Mouse (Mus musculus): Measurements from ENCODE around the gene Cep164. TPM values are rescaled to one million over a fixed set of nuclear protein-coding genes. Genes with fewer than 3 reads are reported as not detected.
"Not testable (repeated sequence)": the region's sequence is repeated elsewhere in the genome, so short reads cannot be mapped to it uniquely, and the experiment has no call there.

Cep164 gene
- polyA plus RNA-seq, 1 experiment from 2014 or later = 12.4 TPM

DNA sequence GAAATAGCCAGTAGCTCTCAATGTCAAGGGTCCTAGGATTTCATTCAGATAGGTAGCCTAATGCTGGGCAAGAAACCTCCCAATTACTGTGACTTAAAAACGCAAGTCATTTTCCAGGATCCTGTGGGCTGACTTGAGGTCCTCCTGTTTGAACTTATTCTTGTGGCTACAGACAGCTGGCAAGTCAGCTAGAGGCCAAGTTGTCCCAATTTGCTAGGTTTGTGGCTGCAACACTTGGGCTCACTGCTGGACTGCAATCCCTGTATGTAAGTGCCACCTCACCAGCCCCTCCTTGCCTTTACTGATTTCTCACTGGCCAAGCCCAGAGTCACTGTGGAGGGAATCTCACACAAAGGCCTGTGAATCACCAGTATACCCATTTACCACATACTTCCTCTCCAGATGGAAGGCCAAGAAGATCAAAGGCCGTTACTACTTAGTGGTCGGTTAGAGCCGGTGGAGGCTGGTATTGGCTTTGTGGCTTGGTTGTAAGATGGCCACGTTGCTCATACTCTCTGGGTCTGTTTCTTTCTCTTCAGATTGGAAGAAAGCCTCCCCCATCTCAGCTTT is 18.5 kb upstream of the Cep164 start:
- no peak overlapping the region for H3K27ac ChIP-seq (ENCODE audit: low read depth, low read length)
- H3K36me3 ChIP-seq (ENCODE audit: control insufficient read depth, insufficient read depth) = no peaks in the 10 kb centered on the region
- no peak overlapping the region for H3K4me3 ChIP-seq (ENCODE audit: low read depth, low read length)
- H3K9me3 ChIP-seq (ENCODE audit: control insufficient read depth) = no peaks in the 10 kb centered on the region
- 77% methylated on average over 5 of the region's 5 CpGs for WGBS
- H3K4me1 ChIP-seq (replicated peaks; ENCODE audit: control insufficient read depth, insufficient read depth, low read length) = peaks cover 12% of the 10 kb centered on the region; the same call in 1 of the 2 replicates
- no peaks in the 10 kb centered on the region for H3K27me3 ChIP-seq (replicated peaks; ENCODE audit: control insufficient read depth, insufficient read depth, low read length)
- no peak overlapping the region for H3K4me2 ChIP-seq (replicated peaks; ENCODE audit: low read depth)
- ATAC-seq = no peak
- H3K9ac ChIP-seq (ENCODE audit: low read depth, low read length) = no peak overlapping the region
- no peak for TF ChIP-seq CTCF (IDR thresholded peaks at IDR 0.05; ENCODE audit: low read depth)

DNA sequence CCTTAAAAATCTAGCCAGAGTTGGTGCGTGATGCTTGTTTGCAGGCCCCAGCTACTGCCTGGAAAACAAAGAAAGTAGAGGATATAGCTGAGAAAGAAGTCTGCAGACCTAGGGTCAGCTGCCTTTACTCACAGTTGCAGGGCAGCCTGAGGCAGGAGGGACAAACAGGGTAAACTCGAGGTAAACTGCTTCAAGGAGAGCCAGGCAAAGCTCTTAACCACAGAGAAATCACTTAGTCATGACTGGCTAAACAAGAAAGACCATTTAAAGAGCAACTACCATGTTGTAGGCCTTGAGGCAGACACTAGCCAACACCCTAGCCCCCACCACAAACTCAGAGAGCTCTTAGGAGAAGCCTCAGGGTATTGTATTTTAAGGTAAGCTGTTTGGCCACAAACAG is 17.7 kb upstream of the Cep164 start:
- not testable (repeated sequence) for H3K4me3 ChIP-seq (ENCODE audit: low read depth, low read length); H3K27me3 ChIP-seq (replicated peaks; ENCODE audit: control insufficient read depth, insufficient read depth, low read length); H3K36me3 ChIP-seq (ENCODE audit: control insufficient read depth, insufficient read depth); H3K9ac ChIP-seq (ENCODE audit: low read depth, low read length); ATAC-seq; H3K9me3 ChIP-seq (ENCODE audit: control insufficient read depth); H3K4me2 ChIP-seq (replicated peaks; ENCODE audit: low read depth); H3K27ac ChIP-seq (ENCODE audit: low read depth, low read length)
- peaks cover 12% of the 10 kb centered on the region; the same call in 1 of the 2 replicates for H3K4me1 ChIP-seq (replicated peaks; ENCODE audit: control insufficient read depth, insufficient read depth, low read length)
- 71% methylated on average over 2 of the region's 2 CpGs for WGBS

DNA sequence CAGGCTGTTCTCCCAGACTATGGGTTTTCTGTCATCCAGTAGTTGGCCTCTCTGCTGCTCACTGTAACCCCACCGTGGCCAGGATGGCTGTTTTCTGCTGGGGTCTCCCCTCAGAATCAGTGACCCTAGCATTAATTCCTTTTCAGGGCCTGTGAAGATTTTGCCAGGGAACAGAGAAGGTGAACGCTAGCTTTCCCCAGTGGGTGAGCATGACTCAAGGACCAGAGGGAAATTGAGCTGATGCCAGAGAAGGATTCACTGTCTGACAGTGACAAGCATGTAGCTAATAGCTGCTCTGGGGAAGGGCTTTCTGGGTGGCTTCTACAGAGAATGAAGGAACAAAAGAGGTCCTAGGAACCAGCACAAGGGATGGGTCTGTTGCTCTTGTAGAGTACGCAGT is 17.1 kb upstream of the Cep164 start:
- Histone ChIP-seq H3K4me3 (ENCODE audit: low read depth, low read length) (no peak overlapping the region), H3K36me3 (ENCODE audit: control insufficient read depth, insufficient read depth) (no peaks in the 10 kb centered on the region), H3K27me3 (replicated peaks; ENCODE audit: control insufficient read depth, insufficient read depth, low read length) (no peaks in the 10 kb centered on the region), H3K9me3 (ENCODE audit: control insufficient read depth) (no peaks in the 10 kb centered on the region), H3K4me2 (replicated peaks; ENCODE audit: low read depth) (no peak overlapping the region), H3K27ac (ENCODE audit: low read depth, low read length) (no peak overlapping the region), H3K4me1 (replicated peaks; ENCODE audit: control insufficient read depth, insufficient read depth, low read length) (peaks cover 10% of the 10 kb centered on the region; the same call in 1 of the 2 replicates), H3K9ac (ENCODE audit: low read depth, low read length) (no peak overlapping the region)
- no peak for TF ChIP-seq CTCF (IDR thresholded peaks at IDR 0.05; ENCODE audit: low read depth)
- WGBS = 89% methylated on average over 3 of the region's 3 CpGs
- no peak for ATAC-seq

DNA sequence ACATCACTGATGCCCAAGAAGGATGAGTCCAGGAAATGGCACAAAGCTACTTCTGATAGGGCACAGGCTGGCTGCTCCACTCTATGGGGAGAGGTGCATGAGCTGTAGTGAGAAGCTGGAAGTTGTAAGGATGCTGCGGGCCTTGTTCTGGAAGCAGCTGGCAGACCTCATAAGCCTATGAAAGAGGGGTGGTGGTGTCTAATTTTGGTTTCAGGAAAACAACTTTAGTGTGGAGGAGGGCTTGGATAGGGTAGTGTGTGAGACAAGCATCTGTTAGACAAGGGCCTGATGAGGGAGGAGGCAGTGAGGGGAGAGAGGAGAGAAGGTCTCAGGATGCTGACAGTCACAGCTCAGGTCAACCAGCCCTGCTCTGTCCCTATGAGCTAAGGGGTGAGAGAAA is 15.3 kb upstream of the Cep164 start:
- ATAC-seq = no peak
- Histone ChIP-seq H3K27me3 (replicated peaks; ENCODE audit: control insufficient read depth, insufficient read depth, low read length) (no peaks in the 10 kb centered on the region), H3K4me1 (replicated peaks; ENCODE audit: control insufficient read depth, insufficient read depth, low read length) (peaks cover 4% of the 10 kb centered on the region; the same call in 1 of the 2 replicates), H3K9me3 (ENCODE audit: control insufficient read depth) (no peaks in the 10 kb centered on the region), H3K9ac (ENCODE audit: low read depth, low read length) (no peak overlapping the region), H3K27ac (ENCODE audit: low read depth, low read length) (no peak overlapping the region), H3K4me3 (ENCODE audit: low read depth, low read length) (no peak overlapping the region), H3K4me2 (replicated peaks; ENCODE audit: low read depth) (no peak overlapping the region), H3K36me3 (ENCODE audit: control insufficient read depth, insufficient read depth) (no peaks in the 10 kb centered on the region)
- no peak for TF ChIP-seq CTCF (IDR thresholded peaks at IDR 0.05; ENCODE audit: low read depth)
- 81% methylated on average over 1 of the region's 1 CpGs for WGBS

DNA sequence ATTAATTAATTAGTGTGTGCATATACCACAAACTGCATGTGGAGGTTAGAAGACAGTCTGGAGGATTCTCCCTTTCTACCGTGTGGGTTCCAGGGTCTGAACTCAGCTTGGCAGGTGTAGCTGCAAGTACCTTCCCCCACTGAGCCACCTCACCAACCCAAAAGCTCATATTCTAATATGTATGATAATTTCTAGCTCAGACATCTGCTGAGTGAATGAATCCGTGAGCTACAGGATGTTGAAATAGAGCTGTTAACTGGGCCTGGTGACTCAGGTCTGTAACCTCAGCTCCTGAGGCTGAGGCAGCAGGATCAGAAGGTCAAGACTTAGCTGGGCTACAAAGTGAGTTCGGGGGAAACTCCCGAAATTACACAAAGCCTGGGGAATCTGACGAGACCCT is 14.5 kb upstream of the Cep164 start:
- Histone ChIP-seq H3K4me2 (replicated peaks; ENCODE audit: low read depth) (no peak overlapping the region), H3K4me1 (replicated peaks; ENCODE audit: control insufficient read depth, insufficient read depth, low read length) (peaks cover 4% of the 10 kb centered on the region; the same call in 1 of the 2 replicates), H3K4me3 (ENCODE audit: low read depth, low read length) (no peak overlapping the region), H3K27me3 (replicated peaks; ENCODE audit: control insufficient read depth, insufficient read depth, low read length) (no peaks in the 10 kb centered on the region), H3K36me3 (ENCODE audit: control insufficient read depth, insufficient read depth) (no peaks in the 10 kb centered on the region), H3K9ac (ENCODE audit: low read depth, low read length) (no peak overlapping the region), H3K27ac (ENCODE audit: low read depth, low read length) (no peak overlapping the region), H3K9me3 (ENCODE audit: control insufficient read depth) (no peaks in the 10 kb centered on the region)
- ATAC-seq = no peak
- 75% methylated on average over 5 of the region's 5 CpGs for WGBS
- TF ChIP-seq CTCF (IDR thresholded peaks at IDR 0.05; ENCODE audit: low read depth) = no peak

DNA sequence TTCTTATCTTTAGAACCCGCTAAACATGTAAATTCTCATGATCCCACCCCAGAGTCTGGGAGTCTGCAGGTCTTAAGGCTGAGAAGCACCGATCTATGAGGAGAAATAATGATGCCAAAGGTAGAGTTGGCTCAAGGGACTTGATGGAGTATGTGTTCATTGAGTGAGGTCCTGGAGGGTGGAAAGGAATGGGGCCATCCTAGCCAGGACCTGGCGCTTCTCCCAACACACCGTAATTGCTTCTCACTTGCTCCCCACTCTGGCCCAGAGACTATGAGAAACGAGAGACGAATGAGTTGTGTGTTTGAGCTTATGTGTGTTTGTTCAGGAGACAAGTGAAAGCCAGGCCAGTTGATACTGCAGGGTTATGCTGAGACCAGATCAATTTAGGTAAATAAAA is 13.0 kb upstream of the Cep164 start:
- no peak overlapping the region for H3K9ac ChIP-seq (ENCODE audit: low read depth, low read length)
- ATAC-seq = no peak
- no peaks in the 10 kb centered on the region for H3K36me3 ChIP-seq (ENCODE audit: control insufficient read depth, insufficient read depth)
- 60% methylated on average over 6 of the region's 6 CpGs for WGBS
- H3K4me3 ChIP-seq (ENCODE audit: low read depth, low read length) = no peak overlapping the region
- no peak overlapping the region for H3K4me2 ChIP-seq (replicated peaks; ENCODE audit: low read depth)
- no peak overlapping the region for H3K27ac ChIP-seq (ENCODE audit: low read depth, low read length)
- H3K27me3 ChIP-seq (replicated peaks; ENCODE audit: control insufficient read depth, insufficient read depth, low read length) = no peaks in the 10 kb centered on the region
- no peak for TF ChIP-seq CTCF (IDR thresholded peaks at IDR 0.05; ENCODE audit: low read depth)
- H3K4me1 ChIP-seq (replicated peaks; ENCODE audit: control insufficient read depth, insufficient read depth, low read length) = peaks cover 4% of the 10 kb centered on the region; the same call in 1 of the 2 replicates
- no peaks in the 10 kb centered on the region for H3K9me3 ChIP-seq (ENCODE audit: control insufficient read depth)

All from intestine, postnatal 0 days (tissue).